Mouse (Mus musculus): ENCODE data around the gene Fam76b. TPM values are rescaled to one million over a fixed set of nuclear protein-coding genes. Genes with fewer than 3 reads are reported as not detected.

The Fam76b gene
- polyA plus RNA-seq, 1 experiment from 2014 or later: 22.7 TPM

DNA sequence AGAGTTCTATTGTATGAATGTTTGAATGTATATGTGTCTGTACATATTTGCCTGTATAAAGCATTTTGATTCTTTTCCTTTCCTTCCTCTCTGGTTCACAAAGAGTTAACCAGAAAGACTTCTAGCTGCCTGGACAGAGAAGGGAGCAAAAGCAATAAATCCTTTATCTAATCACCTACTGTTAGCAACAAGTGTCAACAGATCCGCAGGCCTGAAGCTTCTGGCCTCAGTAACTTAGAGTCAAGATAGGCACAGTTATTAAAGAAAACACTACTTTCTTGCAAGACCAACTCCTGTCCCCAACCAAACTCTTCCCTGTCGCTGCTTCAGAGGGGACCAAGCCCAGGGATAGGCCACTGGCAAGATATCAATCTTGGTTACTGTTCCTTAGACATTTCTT, 55.0 kb downstream of the Fam76b start:
- DNase-seq (ENCODE audit: low spot score): no peak
- H3K4me2 ChIP-seq (ENCODE audit: low read depth, low read length): no peak overlapping the region
- 45% methylated on average over 2 of the region's 2 CpGs for WGBS

DNA sequence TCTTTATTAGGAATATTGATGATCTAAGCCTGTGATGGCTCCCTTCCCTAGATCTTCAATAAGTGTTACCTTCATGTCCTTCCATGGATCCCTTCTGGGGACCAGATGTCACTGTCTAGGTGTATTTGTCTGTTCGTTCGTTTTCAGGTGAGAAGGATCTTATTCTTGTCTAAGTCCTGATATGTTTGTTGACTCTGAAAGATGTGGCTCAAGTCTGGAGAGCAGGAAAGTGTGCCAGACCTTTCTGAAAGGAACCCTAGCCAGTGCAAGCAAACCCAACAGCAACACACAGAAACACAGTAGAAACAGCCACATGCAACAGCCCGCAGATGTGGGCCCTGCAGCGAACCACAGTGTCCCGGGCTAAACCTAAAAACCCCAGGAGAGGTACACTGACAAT, 61.5 kb downstream of the Fam76b start:
- peaks cover 9% of the 10 kb centered on the region for H3K4me1 ChIP-seq (ENCODE audit: control insufficient read depth, insufficient read depth, low read length)
- no peaks in the 10 kb centered on the region for H3K27me3 ChIP-seq (replicated peaks; ENCODE audit: control insufficient read depth, insufficient read depth, low read length)
- no peak overlapping the region for H3K4me3 ChIP-seq (ENCODE audit: low read depth, low read length)
- DNase-seq (ENCODE audit: low spot score): no peak
- no peak for ATAC-seq (ENCODE audit: low read depth)
- no peaks in the 10 kb centered on the region for H3K36me3 ChIP-seq (ENCODE audit: control insufficient read depth, insufficient read depth, low read length)
- H3K9ac ChIP-seq (ENCODE audit: low read depth, low read length): no peak overlapping the region
- 75% methylated on average over 5 of the region's 5 CpGs for WGBS
- H3K9me3 ChIP-seq (ENCODE audit: control insufficient read depth, low read length): peaks cover 4% of the 10 kb centered on the region; the same call in 1 of the 2 replicates
- no peak overlapping the region for H3K4me2 ChIP-seq (ENCODE audit: low read depth, low read length)
- no peak overlapping the region for H3K27ac ChIP-seq (replicated peaks; ENCODE audit: low read depth, low read length)

More for the DNA sequence above, 55.0 kb downstream of the Fam76b start:
- no peaks in the 10 kb centered on the region for H3K4me1 ChIP-seq (ENCODE audit: control insufficient read depth, insufficient read depth, low read length)
- H3K36me3 ChIP-seq (ENCODE audit: control insufficient read depth, insufficient read depth, low read length): no peaks in the 10 kb centered on the region
- no peak overlapping the region for H3K9ac ChIP-seq (ENCODE audit: low read depth, low read length)
- no peak overlapping the region for H3K27ac ChIP-seq (replicated peaks; ENCODE audit: low read depth, low read length)
- no peaks in the 10 kb centered on the region for H3K9me3 ChIP-seq (ENCODE audit: control insufficient read depth, low read length)
- no peak overlapping the region for H3K4me3 ChIP-seq (ENCODE audit: low read depth, low read length)
- no peaks in the 10 kb centered on the region for H3K27me3 ChIP-seq (replicated peaks; ENCODE audit: control insufficient read depth, insufficient read depth, low read length)
- ATAC-seq (ENCODE audit: low read depth): no peak

DNA sequence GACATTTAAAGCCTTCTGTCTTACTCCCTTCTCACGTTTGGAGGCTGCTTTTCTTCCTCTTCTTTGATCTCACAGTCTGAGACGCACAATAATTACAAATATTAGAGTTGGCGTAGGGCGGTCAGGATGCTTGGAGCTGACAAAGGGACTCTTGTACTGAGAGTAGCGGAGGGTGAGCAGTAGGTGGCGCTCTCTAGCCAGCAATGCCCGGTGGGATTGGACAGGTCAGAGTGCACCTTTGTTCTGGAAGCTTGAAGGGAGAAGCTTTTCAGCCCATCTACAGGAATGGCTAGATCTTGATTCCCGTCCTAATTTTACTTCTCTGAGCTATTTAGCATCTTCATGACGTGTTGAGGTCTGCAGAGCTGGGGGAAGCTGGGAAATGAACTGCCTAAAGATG, 62.1 kb downstream of the Fam76b start:
- H3K4me2 ChIP-seq (ENCODE audit: low read depth, low read length): no peak overlapping the region; the same call in 1 of the 2 replicates
- H3K27ac ChIP-seq (replicated peaks; ENCODE audit: low read depth, low read length): no peak overlapping the region
- peaks cover 4% of the 10 kb centered on the region; the same call in 1 of the 2 replicates for H3K9me3 ChIP-seq (ENCODE audit: control insufficient read depth, low read length)
- peak; percentile 91 for ATAC-seq (ENCODE audit: low read depth)
- no peaks in the 10 kb centered on the region for H3K36me3 ChIP-seq (ENCODE audit: control insufficient read depth, insufficient read depth, low read length)
- no peak overlapping the region for H3K9ac ChIP-seq (ENCODE audit: low read depth, low read length)
- H3K4me3 ChIP-seq (ENCODE audit: low read depth, low read length): no peak overlapping the region
- no peaks in the 10 kb centered on the region for H3K27me3 ChIP-seq (replicated peaks; ENCODE audit: control insufficient read depth, insufficient read depth, low read length)
- 7% methylated on average over 9 of the region's 9 CpGs for WGBS
- peaks cover 9% of the 10 kb centered on the region for H3K4me1 ChIP-seq (ENCODE audit: control insufficient read depth, insufficient read depth, low read length)
- DNase-seq (ENCODE audit: low spot score): peak; percentile 78

DNA sequence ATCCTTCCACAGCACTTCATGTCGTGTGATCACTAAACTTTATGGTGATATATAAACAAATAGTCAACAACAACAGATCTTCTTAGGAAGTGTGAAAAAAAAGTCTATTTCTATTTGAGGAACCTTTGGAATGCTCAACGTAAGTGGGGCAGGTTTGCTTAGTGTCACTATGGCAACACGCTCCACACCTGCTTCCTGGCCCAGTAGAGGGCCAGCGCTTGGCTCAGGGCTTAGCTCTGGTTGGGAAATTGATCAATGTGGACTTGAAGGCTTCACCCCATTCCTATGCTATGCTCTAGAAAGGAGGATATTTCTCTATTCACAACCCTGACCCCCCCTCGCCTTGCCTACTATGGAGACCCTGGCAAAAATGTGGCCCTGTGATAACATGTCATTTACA, 62.7 kb downstream of the Fam76b start:
- DNase-seq (ENCODE audit: low spot score) (no peak), ATAC-seq (ENCODE audit: low read depth) (no peak)
- H3K4me2 ChIP-seq (ENCODE audit: low read depth, low read length): no peak overlapping the region
- H3K27me3 ChIP-seq (replicated peaks; ENCODE audit: control insufficient read depth, insufficient read depth, low read length): no peaks in the 10 kb centered on the region
- H3K4me1 ChIP-seq (ENCODE audit: control insufficient read depth, insufficient read depth, low read length): peaks cover 9% of the 10 kb centered on the region
- H3K27ac ChIP-seq (replicated peaks; ENCODE audit: low read depth, low read length): no peak overlapping the region
- 51% methylated on average over 5 of the region's 5 CpGs for WGBS
- H3K9ac ChIP-seq (ENCODE audit: low read depth, low read length): no peak overlapping the region
- no peak overlapping the region for H3K4me3 ChIP-seq (ENCODE audit: low read depth, low read length)
- H3K9me3 ChIP-seq (ENCODE audit: control insufficient read depth, low read length): peaks cover 4% of the 10 kb centered on the region; the same call in 1 of the 2 replicates
- H3K36me3 ChIP-seq (ENCODE audit: control insufficient read depth, insufficient read depth, low read length): no peaks in the 10 kb centered on the region

DNA sequence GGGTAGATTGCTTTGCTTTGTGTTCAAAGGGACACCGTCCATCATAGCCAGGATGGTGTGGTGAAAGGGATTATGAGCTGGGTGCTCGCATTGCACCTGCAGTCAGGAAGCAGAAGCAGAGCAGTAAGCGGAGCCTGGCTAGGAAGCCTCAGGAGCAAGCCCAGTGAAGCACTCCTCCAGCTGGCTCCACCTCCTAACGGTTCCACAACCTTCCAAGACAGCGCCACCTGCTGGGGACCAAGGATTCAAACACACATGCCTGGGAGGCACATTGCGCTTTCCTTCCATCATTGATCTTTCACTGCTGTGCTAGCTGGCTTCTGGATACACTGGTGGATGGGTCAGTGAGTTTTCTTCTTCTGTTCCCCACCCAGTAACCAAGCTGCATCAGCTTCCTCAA, 64.4 kb downstream of the Fam76b start:
- DNase-seq (ENCODE audit: low spot score) (no peak), ATAC-seq (ENCODE audit: low read depth) (no peak)
- Histone ChIP-seq H3K9me3 (ENCODE audit: control insufficient read depth, low read length) (peaks cover 4% of the 10 kb centered on the region; the same call in 1 of the 2 replicates), H3K4me2 (ENCODE audit: low read depth, low read length) (no peak overlapping the region), H3K4me3 (ENCODE audit: low read depth, low read length) (no peak overlapping the region), H3K4me1 (ENCODE audit: control insufficient read depth, insufficient read depth, low read length) (peaks cover 20% of the 10 kb centered on the region), H3K9ac (ENCODE audit: low read depth, low read length) (no peak overlapping the region), H3K27me3 (replicated peaks; ENCODE audit: control insufficient read depth, insufficient read depth, low read length) (no peaks in the 10 kb centered on the region), H3K36me3 (ENCODE audit: control insufficient read depth, insufficient read depth, low read length) (no peaks in the 10 kb centered on the region), H3K27ac (replicated peaks; ENCODE audit: low read depth, low read length) (no peak overlapping the region)
- 95% methylated on average over 6 of the region's 6 CpGs for WGBS

DNA sequence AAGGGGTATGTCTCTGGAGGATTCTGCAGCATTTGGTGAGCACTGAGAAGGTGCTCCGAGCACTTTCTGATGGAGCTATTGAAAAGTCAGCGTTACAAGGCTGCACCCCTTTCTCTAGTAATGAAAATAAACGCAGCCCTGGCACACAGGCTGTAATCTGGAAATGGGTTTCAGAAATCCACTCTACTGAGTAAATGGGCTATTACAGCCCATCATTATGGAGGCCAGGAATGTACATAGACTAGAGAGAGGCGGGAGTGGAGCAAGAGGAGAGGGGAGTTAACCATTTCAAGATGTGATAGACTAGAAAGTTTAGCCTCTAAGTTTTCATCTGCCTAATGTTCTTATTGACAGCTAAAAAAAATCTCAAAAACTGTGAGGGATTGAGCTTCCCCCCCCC, 65.5 kb downstream of the Fam76b start:
- Histone ChIP-seq H3K27me3 (replicated peaks; ENCODE audit: control insufficient read depth, insufficient read depth, low read length) (no peaks in the 10 kb centered on the region), H3K36me3 (ENCODE audit: control insufficient read depth, insufficient read depth, low read length) (no peaks in the 10 kb centered on the region), H3K9me3 (ENCODE audit: control insufficient read depth, low read length) (peaks cover 4% of the 10 kb centered on the region; the same call in 1 of the 2 replicates), H3K4me2 (ENCODE audit: low read depth, low read length) (peak overlapping the region; percentile 24), H3K9ac (ENCODE audit: low read depth, low read length) (no peak overlapping the region), H3K27ac (replicated peaks; ENCODE audit: low read depth, low read length) (peak overlapping the region; percentile 66; the same call in 1 of the 2 replicates), H3K4me3 (ENCODE audit: low read depth, low read length) (no peak overlapping the region), H3K4me1 (ENCODE audit: control insufficient read depth, insufficient read depth, low read length) (peaks cover 20% of the 10 kb centered on the region)
- peak; percentile 49; the same call in 1 of the 2 replicates for ATAC-seq (ENCODE audit: low read depth)
- 16% methylated on average over 4 of the region's 4 CpGs for WGBS
- DNase-seq (ENCODE audit: low spot score): peak; percentile 73

DNA sequence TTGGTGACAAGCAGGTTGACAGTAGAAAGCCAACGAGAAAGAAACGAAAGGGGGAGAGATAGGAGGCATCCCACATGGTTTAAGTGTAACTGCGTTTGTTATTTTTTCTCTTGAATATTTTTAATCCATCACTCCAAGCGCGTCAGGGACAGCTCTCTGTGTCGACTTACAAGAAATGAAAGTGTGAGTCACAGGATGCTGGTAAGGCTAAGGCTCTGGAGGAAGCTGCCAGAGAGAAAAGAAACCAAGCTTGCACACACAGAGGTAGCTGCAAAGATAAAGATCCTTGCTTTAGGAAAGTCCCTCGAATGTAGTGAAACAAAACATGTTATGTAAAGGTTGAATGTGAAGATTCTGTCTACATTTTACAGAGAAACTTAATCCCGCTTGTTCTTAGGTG, 67.0 kb downstream of the Fam76b start:
- Histone ChIP-seq H3K4me3 (ENCODE audit: low read depth, low read length) (no peak overlapping the region), H3K4me1 (ENCODE audit: control insufficient read depth, insufficient read depth, low read length) (peaks cover 20% of the 10 kb centered on the region)
- no peak for ATAC-seq (ENCODE audit: low read depth)

DNA sequence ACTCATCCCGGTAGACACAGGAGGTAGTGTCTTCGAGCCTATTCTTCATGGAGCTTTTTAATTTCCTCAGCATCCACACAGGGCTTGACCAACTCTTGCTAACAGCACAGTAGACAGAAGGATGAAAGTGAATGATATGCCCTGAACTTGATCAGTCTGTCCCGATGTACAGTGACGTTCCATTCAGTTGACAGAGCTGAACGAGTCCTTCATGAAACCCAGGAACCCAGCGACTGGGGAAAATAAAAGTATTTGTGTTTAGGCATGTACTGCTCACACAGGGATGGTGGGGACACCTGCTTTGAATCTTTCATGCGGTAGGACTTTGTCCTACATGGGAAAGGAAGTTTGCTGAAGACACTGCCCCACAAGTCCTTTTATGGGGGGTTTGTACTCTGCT, 67.4 kb downstream of the Fam76b start:
- Histone ChIP-seq H3K36me3 (ENCODE audit: control insufficient read depth, insufficient read depth, low read length) (no peaks in the 10 kb centered on the region), H3K4me3 (ENCODE audit: low read depth, low read length) (no peak overlapping the region), H3K4me2 (ENCODE audit: low read depth, low read length) (no peak overlapping the region), H3K4me1 (ENCODE audit: control insufficient read depth, insufficient read depth, low read length) (peaks cover 18% of the 10 kb centered on the region), H3K27me3 (replicated peaks; ENCODE audit: control insufficient read depth, insufficient read depth, low read length) (no peaks in the 10 kb centered on the region), H3K27ac (replicated peaks; ENCODE audit: low read depth, low read length) (no peak overlapping the region), H3K9me3 (ENCODE audit: control insufficient read depth, low read length) (peaks cover 4% of the 10 kb centered on the region; the same call in 1 of the 2 replicates), H3K9ac (ENCODE audit: low read depth, low read length) (no peak overlapping the region)
- ATAC-seq (ENCODE audit: low read depth) (no peak), DNase-seq (ENCODE audit: low spot score) (no peak)
- WGBS: 77% methylated on average over 7 of the region's 7 CpGs

More for the DNA sequence above, 67.0 kb downstream of the Fam76b start:
- Histone ChIP-seq H3K9me3 (ENCODE audit: control insufficient read depth, low read length) (peaks cover 4% of the 10 kb centered on the region; the same call in 1 of the 2 replicates), H3K9ac (ENCODE audit: low read depth, low read length) (no peak overlapping the region), H3K4me2 (ENCODE audit: low read depth, low read length) (no peak overlapping the region), H3K27me3 (replicated peaks; ENCODE audit: control insufficient read depth, insufficient read depth, low read length) (no peaks in the 10 kb centered on the region), H3K27ac (replicated peaks; ENCODE audit: low read depth, low read length) (no peak overlapping the region), H3K36me3 (ENCODE audit: control insufficient read depth, insufficient read depth, low read length) (no peaks in the 10 kb centered on the region)
- WGBS: 58% methylated on average over 8 of the region's 8 CpGs
- DNase-seq (ENCODE audit: low spot score): no peak

DNA sequence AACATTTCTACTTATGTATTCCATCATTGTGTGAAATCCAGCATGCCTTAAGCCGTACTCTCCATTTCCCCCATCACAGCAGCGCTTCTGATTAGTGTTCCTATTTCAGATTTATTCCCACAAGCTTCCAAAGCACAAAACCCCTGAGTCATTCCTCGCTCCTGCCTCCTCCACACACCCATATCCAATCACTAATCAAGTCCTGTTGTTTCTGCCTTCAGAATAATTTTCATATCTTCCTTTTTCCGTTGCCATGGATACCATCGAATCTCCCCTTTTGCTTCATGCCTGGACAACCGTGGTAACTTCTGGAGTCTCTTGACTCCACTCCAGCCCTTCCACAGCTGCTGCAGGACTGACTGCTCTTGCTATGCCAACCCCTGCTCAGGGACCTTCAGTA, 68.5 kb downstream of the Fam76b start:
- Histone ChIP-seq H3K27ac (replicated peaks; ENCODE audit: low read depth, low read length) (no peak overlapping the region), H3K9ac (ENCODE audit: low read depth, low read length) (no peak overlapping the region), H3K4me1 (ENCODE audit: control insufficient read depth, insufficient read depth, low read length) (peaks cover 15% of the 10 kb centered on the region; the same call in 1 of the 2 replicates), H3K27me3 (replicated peaks; ENCODE audit: control insufficient read depth, insufficient read depth, low read length) (no peaks in the 10 kb centered on the region), H3K36me3 (ENCODE audit: control insufficient read depth, insufficient read depth, low read length) (no peaks in the 10 kb centered on the region), H3K9me3 (ENCODE audit: control insufficient read depth, low read length) (peaks cover 4% of the 10 kb centered on the region; the same call in 1 of the 2 replicates), H3K4me2 (ENCODE audit: low read depth, low read length) (no peak overlapping the region), H3K4me3 (ENCODE audit: low read depth, low read length) (no peak overlapping the region)
- ATAC-seq (ENCODE audit: low read depth): no peak
- DNase-seq (ENCODE audit: low spot score): peak; percentile 33
- WGBS: 54% methylated on average over 6 of the region's 6 CpGs

All from embryonic facial prominence, embryonic 14.5 days (tissue).